Mouse (Mus musculus) forebrain, embryonic 11.5 days (tissue): ENCODE measurements around the gene Heatr4. TPM values are rescaled to one million over a fixed set of nuclear protein-coding genes. Genes with fewer than 3 reads are reported as not detected.

Experiments
- ATAC-seq: fragments of 200-750 bp; cut with Nextera tagmentation; replicated peaks from 2 replicates; pipeline ENCODE4 v1.8.0; 2017; ENCODE audit warnings: moderate TSS enrichment; ENCODE audit not compliant: low FRiP score
- DNase-seq: peaks from one replicate; pipeline ENCODE4 v3.0.0-alpha.2; 2017; ENCODE audit warnings: low spot score
- H3K27ac ChIP-seq: fragments of 300-500 bp; sonication (generic); 2 replicates; pipeline ENCODE4 v1.5.1; 2014; ENCODE audit warnings: low read depth, low read length
- H3K27me3 ChIP-seq: fragments of 300-500 bp; sonication (generic); 2 replicates; pipeline ENCODE4 v1.6.1; 2014; ENCODE audit warnings: mild to moderate bottlenecking, low read length, mixed read lengths; ENCODE audit not compliant: control insufficient read depth, insufficient read depth
- H3K36me3 ChIP-seq: fragments of 300-500 bp; sonication (generic); 2 replicates; pipeline ENCODE4 v1.6.1; 2014; ENCODE audit warnings: mild to moderate bottlenecking, low read length, moderate library complexity, mixed read lengths; ENCODE audit not compliant: control insufficient read depth, insufficient read depth
- H3K4me1 ChIP-seq: fragments of 300-500 bp; sonication (generic); replicated peaks from 2 replicates; pipeline ENCODE4 v1.6.1; 2014; ENCODE audit warnings: low read length, mixed read lengths; ENCODE audit not compliant: control insufficient read depth, insufficient read depth
- H3K4me2 ChIP-seq: fragments of 300-500 bp; sonication (generic); 2 replicates; pipeline ENCODE4 v1.6.1; 2014; ENCODE audit warnings: low read depth, mild to moderate bottlenecking, low read length, moderate library complexity, mixed read lengths; ENCODE audit not compliant: severe bottlenecking
- H3K4me3 ChIP-seq: fragments of 300-500 bp; sonication (generic); 2 replicates; pipeline ENCODE4 v1.5.1; 2014; ENCODE audit warnings: low read depth, low read length
- H3K9ac ChIP-seq: fragments of 300-500 bp; sonication (generic); 2 replicates; pipeline ENCODE4 v1.6.1; 2014; ENCODE audit warnings: low read length
- H3K9me3 ChIP-seq: fragments of 300-500 bp; sonication (generic); 2 replicates; pipeline ENCODE4 v1.6.1; 2016; ENCODE audit warnings: low read length, mixed read lengths; ENCODE audit not compliant: control insufficient read depth
- WGBS: fragments of 180-500 bp; shearing (Covaris S2); extraction: QIAGEN DNeasy Blood & Tissue Kit; methylation state at CpG from one replicate; pipeline ENCODE4 v1.1.7; 2014; 5-methylcytosine and 5-hydroxymethylcytosine counted together
- polyA plus RNA-seq: library from polyadenylated mRNA; unstranded; fragments of >200 nt; fragmentation: Nextera tagmentation; extraction: Ambion mirVana; gene quantifications from 2 replicates; pipeline ENCODE4 v1.2.1, GENCODE M21; 2014

Heatr4 gene
- polyA plus RNA-seq, 1 experiment from 2014 or later, result not detected

DNA sequence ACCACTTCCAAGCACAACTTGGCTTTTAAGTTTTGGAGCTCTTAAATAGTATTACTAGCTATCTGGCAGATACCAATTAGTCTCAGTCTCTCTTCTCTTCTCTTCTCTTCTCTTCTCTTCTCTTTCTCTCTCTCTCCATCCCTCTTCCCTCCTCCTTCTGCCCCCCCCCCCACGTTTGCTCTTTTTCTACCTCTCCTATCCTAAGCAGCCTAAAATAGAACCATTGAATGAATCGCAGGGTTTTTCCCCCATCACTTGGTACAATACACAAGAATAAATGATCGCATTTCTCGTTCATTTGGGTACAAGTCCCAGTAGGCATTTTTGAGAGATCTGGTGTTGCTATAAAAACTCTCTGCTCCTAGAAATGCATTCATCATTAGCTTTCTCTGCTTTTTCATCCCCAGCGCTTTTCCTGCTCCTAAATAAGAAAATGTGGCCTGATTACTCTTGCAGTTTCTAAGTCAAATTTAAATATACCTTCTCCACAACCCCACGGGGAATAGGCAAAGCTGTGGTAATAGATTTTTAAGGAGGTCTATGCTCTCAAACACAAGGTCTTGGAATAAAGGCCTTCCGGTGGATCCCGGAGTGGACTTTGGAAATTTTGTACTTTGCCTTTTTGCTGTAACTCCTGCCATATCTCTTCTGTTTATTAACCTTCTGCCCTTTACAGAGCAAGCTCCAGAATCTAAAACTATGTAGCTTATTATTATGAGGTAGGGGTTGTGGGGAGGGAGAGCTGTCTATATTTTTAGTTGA is 61.7 kb downstream of the Heatr4 start:
- ATAC-seq, result no peak
- DNase-seq, result no peak
- Histone ChIP-seq H3K4me2 (peak overlapping the region; percentile 63), H3K9me3 (no peaks in the 10 kb centered on the region), H3K36me3 (no peaks in the 10 kb centered on the region), H3K27ac (no peak overlapping the region; the same call in 1 of the 2 replicates), H3K4me1 (peaks cover 2% of the 10 kb centered on the region; the same call in 1 of the 2 replicates), H3K4me3 (peak overlapping the region; percentile 95), H3K9ac (peak overlapping the region; percentile 81), H3K27me3 (no peaks in the 10 kb centered on the region)
- WGBS, result 44% methylated on average over 8 of the region's 8 CpGs

DNA sequence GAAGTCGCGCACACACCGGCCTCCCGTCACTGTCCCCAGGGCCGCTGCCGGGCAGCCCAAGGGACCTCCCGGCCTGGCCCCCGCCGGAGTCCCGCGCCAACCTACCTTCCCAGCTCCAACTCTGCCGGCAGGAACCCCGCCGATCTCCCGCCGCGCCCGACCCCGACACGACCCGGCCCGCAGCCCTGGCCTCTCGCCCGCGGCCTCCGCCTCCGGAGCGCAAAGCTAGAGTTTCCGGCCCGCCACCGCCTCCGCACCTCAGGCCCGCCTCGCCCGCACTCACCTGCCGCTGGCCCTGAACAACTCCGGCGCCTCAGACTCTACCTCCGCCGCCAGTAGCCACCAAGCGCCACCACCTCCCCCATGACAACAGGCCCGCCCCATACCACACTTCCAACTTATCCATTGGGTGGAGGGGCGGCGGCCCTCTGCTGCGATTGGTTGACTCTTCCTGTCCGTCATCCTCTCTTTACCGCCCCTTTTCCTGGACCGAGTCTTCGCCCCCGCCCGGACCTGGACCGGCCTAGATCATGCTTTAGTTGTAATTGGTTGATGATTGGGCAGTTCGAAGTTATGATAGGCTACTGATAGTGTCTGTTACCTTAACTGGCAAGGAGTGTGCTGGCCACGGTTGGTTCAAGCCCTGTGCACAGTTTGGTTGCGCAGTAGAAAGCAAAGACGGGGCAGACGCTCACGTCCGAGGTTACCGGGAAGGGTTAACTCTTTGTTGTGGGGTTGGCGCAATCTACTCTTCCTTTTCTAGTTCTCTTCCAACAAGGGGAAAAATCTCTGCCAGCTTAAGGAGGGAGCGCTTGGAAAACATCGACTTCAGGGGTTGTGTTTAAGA is 62.9 kb downstream of the Heatr4 start, which contains the start of gene Numb:
TSS of gene Numb (minus strand) at position 400 of the 847 bp plus-strand sequence.
- H3K9me3 ChIP-seq, result no peaks in the 10 kb centered on the region
- WGBS, result 0% methylated on average over 59 of the region's 63 CpGs
- ATAC-seq (peak; percentile 100), DNase-seq (peak; percentile 99)
- peaks cover 2% of the 10 kb centered on the region; the same call in 1 of the 2 replicates for H3K4me1 ChIP-seq
- H3K36me3 ChIP-seq, result no peaks in the 10 kb centered on the region
- H3K27ac ChIP-seq, result peak within 1 kb of the TSS; percentile 81
- H3K9ac ChIP-seq, result peak within 1 kb of the TSS; percentile 90
- H3K4me3 ChIP-seq, result peak within 1 kb of the TSS; percentile 95
- peak within 1 kb of the TSS; percentile 89 for H3K4me2 ChIP-seq
- H3K27me3 ChIP-seq, result no peaks in the 10 kb centered on the region

DNA sequence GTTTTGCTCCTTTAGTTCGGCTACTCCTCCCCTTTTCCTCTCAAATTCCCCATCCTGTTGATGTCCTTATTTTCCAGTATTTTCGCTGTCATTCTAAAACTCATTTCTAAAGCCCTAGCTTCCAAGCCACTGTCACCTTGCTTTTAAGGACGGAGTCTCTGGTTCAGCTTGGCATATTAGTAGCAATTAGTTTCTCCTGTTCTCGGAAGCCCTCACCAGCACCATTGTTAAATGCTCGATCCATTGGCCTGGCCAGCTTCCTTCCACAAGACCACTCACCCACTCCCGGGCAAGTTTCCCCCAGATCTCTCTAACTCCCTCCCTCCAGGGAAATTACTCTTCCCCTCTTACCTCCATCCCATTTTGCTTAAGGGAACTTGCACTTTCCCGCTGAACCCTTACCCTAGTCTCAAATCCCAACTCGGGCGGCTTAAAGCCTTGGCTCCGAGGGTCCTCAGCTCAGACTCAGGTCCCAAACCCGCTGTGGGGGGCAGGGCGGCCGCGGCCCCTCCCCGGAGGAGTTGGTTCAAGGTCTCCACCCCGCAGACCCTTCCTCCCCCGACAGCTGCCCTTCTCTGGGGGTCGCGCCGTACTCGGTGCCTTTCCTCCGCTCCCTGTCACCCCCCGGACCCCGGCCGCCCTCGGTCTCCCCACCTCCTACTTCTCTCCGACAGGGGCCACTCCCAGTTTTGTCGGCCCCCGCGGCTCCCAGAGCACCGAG is 63.8 kb downstream of the Heatr4 start:
- Histone ChIP-seq H3K4me3 (peak overlapping the region; percentile 95), H3K4me1 (peaks cover 2% of the 10 kb centered on the region; the same call in 1 of the 2 replicates), H3K36me3 (no peaks in the 10 kb centered on the region), H3K9ac (peak overlapping the region; percentile 90), H3K27me3 (no peaks in the 10 kb centered on the region), H3K27ac (peak overlapping the region; percentile 81), H3K4me2 (peak overlapping the region; percentile 89), H3K9me3 (no peaks in the 10 kb centered on the region)
- DNase-seq, result peak; percentile 70
- WGBS, result under 1% methylated on average over 31 of the region's 31 CpGs
- no peak for ATAC-seq

DNA sequence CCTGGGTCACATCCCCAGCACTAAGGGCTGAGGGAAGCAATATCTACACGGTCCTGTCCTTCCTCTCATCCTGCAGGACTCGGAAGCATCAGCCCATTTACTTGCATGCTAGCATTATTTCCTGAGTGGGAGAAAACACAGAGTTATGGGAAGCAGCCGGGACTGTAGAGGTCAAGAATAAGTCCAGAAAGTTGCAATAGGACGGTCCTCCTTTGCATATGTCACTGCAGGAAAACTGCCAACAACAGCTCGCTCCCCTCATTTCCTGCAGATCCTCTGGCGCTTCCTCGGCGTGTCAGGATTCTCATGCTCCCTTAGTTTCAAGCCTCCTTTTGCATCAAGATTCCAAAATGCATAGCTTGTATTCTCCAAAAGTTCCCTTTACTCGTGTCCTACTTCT is 67.8 kb downstream of the Heatr4 start:
- H3K4me3 ChIP-seq, result no peak overlapping the region
- no peaks in the 10 kb centered on the region for H3K4me1 ChIP-seq
- no peaks in the 10 kb centered on the region for H3K36me3 ChIP-seq
- 88% methylated on average over 9 of the region's 9 CpGs for WGBS
- H3K27ac ChIP-seq, result no peak overlapping the region
- H3K4me2 ChIP-seq, result no peak overlapping the region
- no peaks in the 10 kb centered on the region for H3K27me3 ChIP-seq
- no peak overlapping the region for H3K9ac ChIP-seq
- H3K9me3 ChIP-seq, result no peaks in the 10 kb centered on the region
- ATAC-seq (no peak), DNase-seq (no peak)

DNA sequence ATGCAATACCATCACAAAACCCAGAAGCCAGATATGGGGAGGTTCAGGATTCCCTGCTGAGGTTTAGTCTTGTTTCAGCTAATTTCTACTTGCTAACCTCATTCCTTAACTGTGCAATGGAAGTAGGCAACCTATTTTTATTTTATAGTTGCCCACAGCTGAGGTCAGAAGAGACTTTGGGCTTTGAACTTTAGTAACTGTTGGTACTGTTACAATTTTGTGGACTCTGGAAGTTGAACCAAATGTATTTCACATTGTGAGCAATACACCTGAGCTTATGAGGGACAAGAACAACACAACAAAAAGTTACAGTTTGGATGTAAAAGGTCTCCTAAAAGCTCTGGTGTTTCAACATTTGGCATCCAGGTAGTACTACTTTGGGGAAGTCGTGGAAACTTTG is 69.9 kb downstream of the Heatr4 start:
- 88% methylated on average over 1 of the region's 1 CpGs for WGBS
- no peak overlapping the region for H3K27ac ChIP-seq
- no peak for DNase-seq
- H3K9ac ChIP-seq, result no peak overlapping the region
- H3K4me3 ChIP-seq, result no peak overlapping the region
- H3K4me2 ChIP-seq, result no peak overlapping the region
- no peaks in the 10 kb centered on the region for H3K9me3 ChIP-seq
- H3K36me3 ChIP-seq, result no peaks in the 10 kb centered on the region
- no peaks in the 10 kb centered on the region for H3K27me3 ChIP-seq
- no peak for ATAC-seq
- H3K4me1 ChIP-seq, result no peaks in the 10 kb centered on the region

DNA sequence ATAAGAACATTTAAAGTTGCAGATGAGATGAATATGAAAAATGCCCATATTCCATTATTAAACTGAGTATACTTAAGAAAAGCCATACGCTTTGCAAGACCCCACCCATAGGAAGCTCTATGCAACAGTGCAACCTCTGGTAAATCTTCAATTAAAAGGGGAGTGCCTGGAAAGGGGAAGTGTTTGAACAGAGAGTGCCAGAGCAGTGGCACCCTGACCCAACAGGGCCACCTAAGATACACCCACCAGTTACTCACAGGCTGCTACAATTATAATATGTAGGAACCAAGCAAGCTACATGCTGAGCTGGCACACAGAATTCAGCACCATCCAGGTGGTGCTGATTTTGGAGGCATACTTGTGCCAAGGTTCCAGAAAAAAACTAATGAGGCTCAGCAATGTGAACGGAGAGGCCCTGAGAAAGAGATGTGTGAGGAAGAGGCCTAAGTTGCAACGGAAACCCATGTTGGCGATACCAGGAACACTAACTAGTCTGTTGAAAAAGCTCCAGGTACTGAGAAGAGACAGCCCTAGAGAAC is 70.4 kb downstream of the Heatr4 start:
- Histone ChIP-seq H3K4me3 (no peak overlapping the region), H3K27ac (no peak overlapping the region), H3K4me1 (no peaks in the 10 kb centered on the region), H3K4me2 (no peak overlapping the region), H3K27me3 (no peaks in the 10 kb centered on the region), H3K9ac (no peak overlapping the region), H3K36me3 (no peaks in the 10 kb centered on the region), H3K9me3 (no peaks in the 10 kb centered on the region)
- ATAC-seq, result no peak
- no peak for DNase-seq
- WGBS, result 90% methylated on average over 4 of the region's 4 CpGs

DNA sequence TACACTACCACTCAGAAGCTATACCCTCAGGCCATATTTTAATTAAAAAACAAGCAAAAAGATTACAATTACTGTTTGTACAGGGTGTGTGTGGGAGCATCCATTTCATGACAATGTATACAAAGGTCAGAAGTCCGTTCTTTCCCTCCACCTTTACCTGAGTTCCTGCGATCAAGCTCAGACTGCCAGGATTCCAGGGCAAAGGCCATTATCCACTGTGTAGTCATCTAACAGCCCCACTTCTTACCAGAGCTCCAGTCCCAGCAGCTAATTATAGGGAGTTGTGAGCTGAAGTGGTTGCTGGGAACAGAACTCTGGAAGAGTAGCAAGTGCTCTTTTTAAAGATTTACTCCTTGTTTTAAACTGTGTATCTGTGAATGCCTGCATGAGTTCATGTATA is 74.2 kb downstream of the Heatr4 start:
- no peak overlapping the region for H3K27ac ChIP-seq
- 81% methylated on average over 2 of the region's 2 CpGs for WGBS
- H3K9ac ChIP-seq, result no peak overlapping the region
- no peaks in the 10 kb centered on the region for H3K36me3 ChIP-seq
- no peaks in the 10 kb centered on the region for H3K9me3 ChIP-seq
- no peaks in the 10 kb centered on the region for H3K4me1 ChIP-seq
- no peak for ATAC-seq
- H3K4me2 ChIP-seq, result no peak overlapping the region
- no peaks in the 10 kb centered on the region for H3K27me3 ChIP-seq
- DNase-seq, result no peak
- H3K4me3 ChIP-seq, result no peak overlapping the region
